Mouse (Mus musculus): Measurements from ENCODE around the gene Golga1. TPM values are rescaled to one million over a fixed set of nuclear protein-coding genes. Genes with fewer than 3 reads are reported as not detected.

Golga1 gene
- polyA plus RNA-seq (2014; fragmentation: Illumina TruSeq; extraction: RNeasy Lipid Tissue Mini Kit (QIAGEN cat#74804); ENCODE audit: low replicate concordance): 98.9 TPM

DNA sequence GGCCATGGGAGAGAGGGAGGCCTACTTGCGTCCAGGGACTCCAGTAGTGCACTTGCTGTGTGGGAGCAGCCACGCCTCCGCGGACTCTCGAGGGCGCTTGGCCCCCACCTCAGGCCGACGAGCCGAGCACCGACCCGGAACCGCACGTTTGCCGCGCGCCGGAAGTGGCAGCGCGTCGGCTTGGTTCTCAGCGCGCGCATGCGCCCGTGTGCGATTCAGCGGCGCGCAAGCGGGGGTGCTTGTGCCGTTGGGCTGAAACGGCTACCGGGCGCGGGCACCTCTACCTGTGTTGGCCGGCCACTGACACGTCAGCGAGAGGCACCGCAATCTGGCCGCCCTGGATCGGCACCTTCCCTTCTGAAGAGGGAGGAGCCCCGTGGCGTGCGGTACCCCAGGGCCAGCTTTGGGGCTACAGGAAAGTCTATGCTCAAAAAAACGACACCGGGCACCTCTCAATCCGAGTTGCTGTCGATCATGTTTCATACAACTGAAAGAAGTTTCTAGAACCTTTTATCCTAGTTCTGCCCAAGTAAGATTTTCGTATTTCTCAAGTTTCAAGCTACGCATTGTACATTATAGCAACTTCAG lies at the start of gene Golga1:
Gene Golga1 (minus strand): TSS at position 142 of the 588 bp plus-strand sequence.

GRCm38 (mm10) chr2:39005574-39006079 lies 59.7 kb downstream of the Golga1 start, which contains the start of gene Rpl35:
TSS of gene Rpl35 (minus strand) at chr2:39005624.

DNA sequence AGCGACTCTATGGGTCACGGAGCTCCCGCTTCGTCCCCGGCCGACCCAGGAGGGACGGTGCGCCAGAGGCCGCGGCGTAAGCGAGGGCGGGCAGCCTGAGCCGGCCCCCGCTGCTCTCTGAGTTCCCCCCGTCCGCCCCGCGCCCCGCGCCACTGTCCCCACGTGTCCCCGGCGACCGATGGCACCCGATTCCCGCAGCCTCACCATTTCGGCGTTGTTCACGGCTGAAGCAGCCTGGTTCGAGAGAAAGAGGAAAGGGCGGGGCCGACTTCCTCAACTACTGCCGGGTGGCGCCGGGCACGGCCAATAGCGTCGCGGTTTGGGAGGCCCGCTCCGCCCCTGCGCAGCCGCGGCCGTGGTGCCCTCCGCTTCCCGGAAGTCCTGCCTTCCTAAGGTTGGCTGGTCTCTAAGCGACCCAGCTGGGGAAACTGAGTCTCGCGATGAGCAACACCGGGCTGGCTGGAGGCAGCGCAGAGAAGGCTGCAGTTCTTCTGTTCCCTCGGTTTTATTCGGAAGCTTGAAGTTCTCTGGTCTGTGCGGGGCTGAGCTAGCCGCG lies 60.4 kb downstream of the Golga1 start, which contains the start of gene Arpc5l:
Gene Arpc5l (plus strand): TSS at position 469 of the 556 bp plus-strand sequence.

GRCm38 (mm10) chr2:38997386-38998374 lies 67.7 kb downstream of the Golga1 start, which contains the start of gene Wdr38:
TSS of gene Wdr38 (plus strand) at chr2:38997476.

Other genes starting within 250 kb of the Golga1 start
- 16.0 TPM for gene Nr6a1, start 137.9 kb downstream of the Golga1 start, polyA plus RNA-seq (2014; fragmentation: Illumina TruSeq; extraction: RNeasy Lipid Tissue Mini Kit (QIAGEN cat#74804); ENCODE audit: low replicate concordance)
- 2.3 TPM for gene Olfml2a, start 133.6 kb downstream of the Golga1 start, polyA plus RNA-seq (2014; fragmentation: Illumina TruSeq; extraction: RNeasy Lipid Tissue Mini Kit (QIAGEN cat#74804); ENCODE audit: low replicate concordance)
- gene Wdr38, start 68.1 kb downstream of the Golga1 start, polyA plus RNA-seq (2014; fragmentation: Illumina TruSeq; extraction: RNeasy Lipid Tissue Mini Kit (QIAGEN cat#74804); ENCODE audit: low replicate concordance): 0.19 TPM
- 142 TPM for gene Arpc5l, start 60.2 kb downstream of the Golga1 start, polyA plus RNA-seq (2014; fragmentation: Illumina TruSeq; extraction: RNeasy Lipid Tissue Mini Kit (QIAGEN cat#74804); ENCODE audit: low replicate concordance)
- gene Rpl35, start 59.9 kb downstream of the Golga1 start, polyA plus RNA-seq (2014; fragmentation: Illumina TruSeq; extraction: RNeasy Lipid Tissue Mini Kit (QIAGEN cat#74804); ENCODE audit: low replicate concordance): 44.9 TPM
- gene Scai, start 125.2 kb upstream of the Golga1 start, polyA plus RNA-seq (2014; fragmentation: Illumina TruSeq; extraction: RNeasy Lipid Tissue Mini Kit (QIAGEN cat#74804); ENCODE audit: low replicate concordance): 14.4 TPM
- gene Ppp6c, start 160.9 kb upstream of the Golga1 start, polyA plus RNA-seq (2014; fragmentation: Illumina TruSeq; extraction: RNeasy Lipid Tissue Mini Kit (QIAGEN cat#74804); ENCODE audit: low replicate concordance): 165 TPM

All from small intestine, adult 10 weeks (tissue).